Mouse (Mus musculus): ENCODE data around the gene Cfap43. TPM values are rescaled to one million over a fixed set of nuclear protein-coding genes. Genes with fewer than 3 reads are reported as not detected.
A peak's percentile ranks its signal among the peaks of the same experiment; 100 is the strongest.

Cfap43 gene
- polyA plus RNA-seq, 1 experiment from 2014 or later, result 0.20 TPM

DNA sequence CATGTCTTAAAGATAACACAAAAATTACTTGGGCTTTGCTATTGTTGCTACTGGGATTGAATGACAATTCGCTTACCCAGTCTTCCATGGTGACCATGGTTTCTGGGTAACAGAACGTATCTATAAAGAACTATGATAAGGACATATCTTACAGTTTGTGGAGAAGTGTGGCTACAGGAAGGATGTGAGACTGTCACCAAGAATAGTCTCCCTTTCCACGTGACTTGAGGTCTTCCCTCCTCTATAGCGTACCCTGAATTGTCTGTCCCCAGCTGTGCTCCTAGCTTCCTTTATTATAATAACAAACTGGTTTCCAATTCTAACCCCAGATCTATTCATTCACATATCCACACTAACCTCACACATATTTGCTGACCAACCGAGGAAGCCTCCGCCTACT lies 223.4 kb downstream of the Cfap43 start:
- no peak overlapping the region for H3K4me2 ChIP-seq
- H3K4me3 ChIP-seq, result no peak overlapping the region
- no peaks in the 10 kb centered on the region for H3K9me3 ChIP-seq
- no peaks in the 10 kb centered on the region for H3K36me3 ChIP-seq
- peaks cover 7% of the 10 kb centered on the region for H3K4me1 ChIP-seq
- ATAC-seq (ENCODE audit: insufficient number of reproducible peaks, insufficient read depth, low FRiP score, low TSS enrichment, low read depth), result no peak
- no peak overlapping the region for H3K27ac ChIP-seq
- H3K27me3 ChIP-seq, result no peaks in the 10 kb centered on the region
- H3K9ac ChIP-seq, result no peak overlapping the region
- 91% methylated on average over 6 of the region's 6 CpGs for WGBS

DNA sequence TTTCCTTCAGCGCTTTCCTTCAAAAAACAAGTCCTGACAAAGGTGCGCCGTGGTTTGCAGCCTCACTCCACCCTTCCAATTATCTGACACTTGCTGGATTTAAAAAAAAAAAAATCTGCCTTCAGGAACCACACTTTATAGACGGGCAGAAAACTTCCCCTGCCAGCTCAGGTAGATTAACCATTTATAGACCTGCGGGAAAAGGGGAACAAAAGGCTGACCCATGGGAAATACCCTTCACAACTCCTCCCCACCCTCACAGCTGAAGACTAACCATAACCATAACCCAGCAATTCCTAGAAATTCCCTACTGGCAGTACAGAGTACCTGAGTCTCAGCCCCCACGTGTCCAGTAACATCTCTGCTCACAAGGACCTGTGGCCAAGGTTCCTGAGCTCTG lies 227.1 kb downstream of the Cfap43 start, which contains the start of gene Col17a1:
Col17a1 (minus strand) TSS at position 101 of the 400 bp plus-strand sequence.
- peak within 1 kb of the TSS; percentile 43 for H3K4me2 ChIP-seq
- no peaks in the 10 kb centered on the region for H3K36me3 ChIP-seq
- H3K27me3 ChIP-seq, result no peaks in the 10 kb centered on the region
- WGBS, result 62% methylated on average over 6 of the region's 6 CpGs
- no peak for ATAC-seq (ENCODE audit: insufficient number of reproducible peaks, insufficient read depth, low FRiP score, low TSS enrichment, low read depth)
- no peaks in the 10 kb centered on the region for H3K4me1 ChIP-seq
- H3K27ac ChIP-seq, result peak within 1 kb of the TSS; percentile 64
- no peaks in the 10 kb centered on the region for H3K9me3 ChIP-seq
- H3K9ac ChIP-seq, result peak within 1 kb of the TSS; percentile 57
- H3K4me3 ChIP-seq, result peak within 1 kb of the TSS; percentile 30

DNA sequence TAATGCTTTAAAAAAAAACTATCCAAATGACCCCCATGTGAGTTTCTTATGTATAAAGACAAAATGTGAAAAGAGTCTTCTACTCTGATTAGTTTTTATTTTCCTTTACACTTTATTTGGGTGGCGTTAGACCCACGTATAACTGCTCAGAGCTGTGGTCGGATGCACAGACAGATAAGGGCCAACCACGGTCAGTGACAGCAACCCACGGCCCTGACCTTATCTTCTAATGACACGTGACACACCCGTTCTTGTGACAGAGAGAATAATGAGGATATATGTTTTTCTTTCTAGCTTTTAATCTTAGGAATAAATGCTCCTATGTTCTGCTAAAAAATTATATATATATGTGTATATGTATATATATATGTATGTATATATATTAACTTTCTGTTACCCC lies 229.5 kb downstream of the Cfap43 start:
- H3K4me1 ChIP-seq, result no peaks in the 10 kb centered on the region
- H3K27me3 ChIP-seq, result no peaks in the 10 kb centered on the region
- H3K4me2 ChIP-seq, result 0 out of 2 replicates have a peak overlapping the region, but pooled peaks have one; percentile 32
- no peak overlapping the region for H3K27ac ChIP-seq
- 87% methylated on average over 7 of the region's 7 CpGs for WGBS
- H3K9me3 ChIP-seq, result no peaks in the 10 kb centered on the region
- H3K36me3 ChIP-seq, result no peaks in the 10 kb centered on the region
- H3K4me3 ChIP-seq, result no peak overlapping the region
- no peak for ATAC-seq (ENCODE audit: insufficient number of reproducible peaks, insufficient read depth, low FRiP score, low TSS enrichment, low read depth)
- H3K9ac ChIP-seq, result no peak overlapping the region

Small RNA genes lying within 50 kb of the gene (microRNA-seq; reads per million reads assigned to microRNA genes)
- gene Gm22240 (not detected), gene Mir8090 (not detected)

Other genes with a start within 250 kb of the Cfap43 start
- 22.9 and 26.3 TPM in 2 replicates for gene Col17a1, start 227.2 kb downstream of the Cfap43 start, polyA plus RNA-seq (2015; fragmentation: Nextera tagmentation; extraction: Ambion mirVana)
- 283 and 318 TPM in 2 replicates for gene Sfr1, start 187.6 kb downstream of the Cfap43 start, polyA plus RNA-seq (2015; fragmentation: Nextera tagmentation; extraction: Ambion mirVana)
- 138 and 149 TPM in 2 replicates for gene Gsto1, start 64.3 kb downstream of the Cfap43 start, polyA plus RNA-seq (2015; fragmentation: Nextera tagmentation; extraction: Ambion mirVana)
- gene Gsto2, start 53.8 kb downstream of the Cfap43 start, polyA plus RNA-seq (2015; fragmentation: Nextera tagmentation; extraction: Ambion mirVana), result 1.5 and 2.4 TPM in 2 replicates
- gene Itprip, start within 50 bp of the Cfap43 start, polyA plus RNA-seq (2015; fragmentation: Nextera tagmentation; extraction: Ambion mirVana), result 14.4 and 16.5 TPM in 2 replicates
- gene Cfap58, start 18.4 kb upstream of the Cfap43 start, polyA plus RNA-seq (2015; fragmentation: Nextera tagmentation; extraction: Ambion mirVana), result 0.17 and 0.39 TPM in 2 replicates

Measured in embryonic facial prominence, embryonic 13.5 days (tissue).